Mouse (Mus musculus): ENCODE measurements around the gene Ankrd27. TPM values are rescaled to one million over a fixed set of nuclear protein-coding genes. Genes with fewer than 3 reads are reported as not detected.

Ankrd27 gene
- total and polyA plus RNA-seq, 3 experiments, result 49.0 to 103 (median 74.9) TPM

DNA sequence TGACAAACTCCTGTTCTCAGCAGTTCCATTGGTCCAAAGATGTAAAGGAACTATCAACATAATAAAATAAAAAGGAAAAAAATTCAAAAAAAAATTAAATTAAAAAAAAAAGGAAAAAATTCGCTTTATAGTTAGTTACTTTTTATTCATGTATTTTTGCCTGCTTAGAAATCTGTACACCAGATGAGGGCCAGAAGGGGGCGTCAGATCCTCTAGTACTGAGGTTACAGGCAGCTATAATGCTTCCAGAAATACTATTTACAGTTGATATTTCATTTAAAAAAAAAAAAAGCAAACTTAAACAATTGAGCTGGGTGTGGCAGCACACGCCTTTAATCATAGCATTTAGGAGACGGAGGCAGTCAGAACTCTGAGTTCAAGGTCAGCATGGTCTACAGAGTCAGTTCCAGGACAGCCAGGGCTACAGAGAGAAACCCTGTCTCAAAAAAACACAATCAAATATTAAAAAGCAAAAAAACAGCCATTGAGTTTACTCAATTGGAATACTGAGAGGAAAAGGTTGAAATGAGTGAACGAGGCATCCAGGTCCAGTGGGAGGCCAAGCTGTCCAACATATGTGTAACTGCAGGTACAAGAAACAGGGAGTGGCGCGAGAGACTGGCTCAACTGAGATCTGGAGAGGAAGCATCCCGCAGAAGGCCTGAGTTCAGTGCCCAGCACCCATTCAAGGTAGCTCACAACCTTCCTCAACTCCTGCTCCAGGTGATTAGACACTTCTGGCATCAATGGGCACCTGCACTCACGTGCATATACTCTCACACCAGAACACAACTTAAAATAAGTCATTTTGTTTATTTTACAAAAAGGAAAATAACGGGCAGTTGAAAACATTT, 32.1 kb upstream of the Ankrd27 start:
- H3K27me3 ChIP-seq (ENCODE audit: control insufficient read depth in 1 of 2, insufficient read depth in 2 of 2, low read length in 2 of 2), result no peaks in the 10 kb centered on the region
- peak overlapping the region; percentile 78 to 83 for H3K4me3 ChIP-seq (ENCODE audit: control insufficient read depth in 1 of 2, insufficient read depth in 1 of 2, low read depth in 2 of 2, low read length in 2 of 2)
- H3K27ac ChIP-seq (ENCODE audit: control insufficient read depth, low read depth, low read length), result peak overlapping the region; percentile 87
- no peaks in the 10 kb centered on the region for H3K9me3 ChIP-seq (replicated peaks; ENCODE audit: insufficient read depth, low read length)
- TF ChIP-seq MEF2A (IDR thresholded peaks at IDR 0.05; ENCODE audit: extremely low read depth, insufficient replicate concordance, low read depth, low read length, poor library complexity, severe bottlenecking) (no peak), MXI1 (IDR thresholded peaks at IDR 0.05; ENCODE audit: low read depth, low read length) (no peak), MYB (IDR thresholded peaks at IDR 0.05; ENCODE audit: low read depth, low read length) (no peak), ZNF384 (IDR thresholded peaks at IDR 0.05; ENCODE audit: low read depth, low read length) (peak; percentile 51), HCFC1 (IDR thresholded peaks at IDR 0.05; ENCODE audit: low read depth, low read length) (no peak), E2F4 (IDR thresholded peaks at IDR 0.05; ENCODE audit: borderline replicate concordance, low read depth, low read length) (no peak), UBTF (IDR thresholded peaks at IDR 0.05; ENCODE audit: borderline replicate concordance, insufficient read depth, low read depth, low read length) (no peak), ELF1 (IDR thresholded peaks at IDR 0.05; ENCODE audit: low read depth, low read length) (no peak), TCF12 (IDR thresholded peaks at IDR 0.05; ENCODE audit: low read depth, low read length) (no peak), MYC (IDR thresholded peaks at IDR 0.05; ENCODE audit: low read depth, low read length) (no peak), ZMIZ1 (IDR thresholded peaks at IDR 0.05; ENCODE audit: low read depth, low read length) (no peak), EP300 (IDR thresholded peaks at IDR 0.05; ENCODE audit: low read depth in 1 of 2, low read length in 2 of 2) (no peak), RAD21 (IDR thresholded peaks at IDR 0.05; ENCODE audit: low read depth, low read length) (peak; percentile 35), MAX (IDR thresholded peaks at IDR 0.05; ENCODE audit: low read length) (no peak), ZC3H11A (IDR thresholded peaks at IDR 0.05; ENCODE audit: low read depth, low read length) (peak; percentile 43), CTCF (IDR thresholded peaks at IDR 0.05 in 2 of 3, conservative IDR thresholded peaks at IDR 0.05 in 1 of 3; ENCODE audit: control insufficient read depth in 1 of 3, insufficient read depth in 1 of 3, low read depth in 2 of 3, low read length in 3 of 3, poor library complexity in 1 of 3, severe bottlenecking in 1 of 3) (peak; percentile 20 to 54 (median 22); a peak in 2 of 6 replicates), SMC3 (IDR thresholded peaks at IDR 0.05; ENCODE audit: low read depth, low read length) (peak; percentile 57)
- H3K36me3 ChIP-seq (ENCODE audit: control insufficient read depth in 1 of 2, insufficient read depth in 2 of 2, low read length in 2 of 2), result peaks cover 13 to 27% of the 10 kb centered on the region in 2 experiments
- H3K79me2 ChIP-seq (ENCODE audit: control insufficient read depth, insufficient read depth, low read length, poor library complexity), result peaks cover 15% of the 10 kb centered on the region
- H3K9ac ChIP-seq (ENCODE audit: control insufficient read depth, low read depth, low read length, poor library complexity, severe bottlenecking), result peak overlapping the region; percentile 94
- H3K4me1 ChIP-seq (ENCODE audit: control insufficient read depth in 1 of 2, insufficient read depth in 2 of 2, low read length in 2 of 2), result peaks cover 3 to 27% of the 10 kb centered on the region in 2 experiments
- peak; percentile 84 for DNase-seq (ENCODE audit: low read depth, low spot score)

- Histone ChIP-seq H3K27ac (ENCODE audit: control insufficient read depth, low read depth, low read length) (peak overlapping the region; percentile 87), H3K36me3 (ENCODE audit: control insufficient read depth in 1 of 2, insufficient read depth in 2 of 2, low read length in 2 of 2) (peaks cover 13 to 31% of the 10 kb centered on the region in 2 experiments), H3K9ac (ENCODE audit: control insufficient read depth, low read depth, low read length, poor library complexity, severe bottlenecking) (peak overlapping the region; percentile 94), H3K27me3 (ENCODE audit: control insufficient read depth in 1 of 2, insufficient read depth in 2 of 2, low read length in 2 of 2) (no peaks in the 10 kb centered on the region), H3K9me3 (replicated peaks; ENCODE audit: insufficient read depth, low read length) (no peaks in the 10 kb centered on the region), H3K4me1 (ENCODE audit: control insufficient read depth in 1 of 2, insufficient read depth in 2 of 2, low read length in 2 of 2) (peaks cover 6 to 33% of the 10 kb centered on the region in 2 experiments), H3K4me3 (ENCODE audit: control insufficient read depth in 1 of 2, insufficient read depth in 1 of 2, low read depth in 2 of 2, low read length in 2 of 2) (peak overlapping the region; percentile 78 to 83), H3K79me2 (ENCODE audit: control insufficient read depth, insufficient read depth, low read length, poor library complexity) (peaks cover 15% of the 10 kb centered on the region)
- DNase-seq (ENCODE audit: low read depth, low spot score), result peak; percentile 78
- TF ChIP-seq USF1 (IDR thresholded peaks at IDR 0.05; ENCODE audit: low read depth, low read length) (no peak), GATA1 (IDR thresholded peaks at IDR 0.05; ENCODE audit: low read depth, low read length) (no peak), NRF1 (IDR thresholded peaks at IDR 0.05; ENCODE audit: insufficient read depth, low read depth, low read length, poor library complexity, severe bottlenecking) (peak; percentile 69), UBTF (IDR thresholded peaks at IDR 0.05; ENCODE audit: borderline replicate concordance, insufficient read depth, low read depth, low read length) (no peak), GABPA (IDR thresholded peaks at IDR 0.05; ENCODE audit: low read depth, low read length) (no peak), EP300 (IDR thresholded peaks at IDR 0.05; ENCODE audit: low read depth in 1 of 2, low read length in 2 of 2) (0 out of 4 replicates have a peak, but pooled peaks of 1 of the 2 experiments have one; percentile 6), POLR2AphosphoS2 (IDR thresholded peaks at IDR 0.05; ENCODE audit: low read length) (no peak), MYB (IDR thresholded peaks at IDR 0.05; ENCODE audit: low read depth, low read length) (no peak), POLR2A (IDR thresholded peaks at IDR 0.05; ENCODE audit: control insufficient read depth in 1 of 2, insufficient read depth in 1 of 2, low read depth in 1 of 2, low read length in 2 of 2, poor library complexity in 1 of 2) (no peak), MEF2A (IDR thresholded peaks at IDR 0.05; ENCODE audit: extremely low read depth, insufficient replicate concordance, low read depth, low read length, poor library complexity, severe bottlenecking) (no peak), CHD1 (IDR thresholded peaks at IDR 0.05; ENCODE audit: low read depth, low read length) (0 out of 2 replicates have a peak, but pooled peaks have one; percentile 71), MAFK (IDR thresholded peaks at IDR 0.05; ENCODE audit: borderline replicate concordance, low read depth, low read length) (no peak), JUND (IDR thresholded peaks at IDR 0.05; ENCODE audit: low read depth, low read length) (no peak), USF2 (IDR thresholded peaks at IDR 0.05; ENCODE audit: borderline replicate concordance in 1 of 2, insufficient read depth in 1 of 2, low read depth in 1 of 2, low read length in 2 of 2) (no peak), HCFC1 (IDR thresholded peaks at IDR 0.05; ENCODE audit: low read depth, low read length) (0 out of 2 replicates have a peak, but pooled peaks have one; percentile 14)
Observed at GRCm38 (mm10) chr7:35554605-35555175, 31.4 kb upstream of the Ankrd27 start.
